Mouse (Mus musculus): ENCODE measurements around the gene Glyr1. TPM values are rescaled to one million over a fixed set of nuclear protein-coding genes. Genes with fewer than 3 reads are reported as not detected.

Gene Glyr1
- total and polyA plus RNA-seq, 3 experiments = 44.8 to 103 (median 68.7) TPM

- peak overlapping the region; percentile 75 for H3K27ac ChIP-seq (ENCODE audit: control insufficient read depth, low read depth, low read length)
- no peaks in the 10 kb centered on the region for H3K27me3 ChIP-seq (ENCODE audit: control insufficient read depth in 1 of 2, insufficient read depth in 2 of 2, low read length in 2 of 2)
- DNase-seq (ENCODE audit: low read depth, low spot score) = peak; percentile 66
- no peak overlapping the region for H3K9ac ChIP-seq (ENCODE audit: control insufficient read depth, low read depth, low read length, poor library complexity, severe bottlenecking)
- peaks cover 21 to 41% of the 10 kb centered on the region in 2 experiments for H3K36me3 ChIP-seq (ENCODE audit: control insufficient read depth in 1 of 2, insufficient read depth in 2 of 2, low read length in 2 of 2)
- H3K9me3 ChIP-seq (replicated peaks; ENCODE audit: insufficient read depth, low read length) = no peaks in the 10 kb centered on the region
- no peak for TF ChIP-seq CHD1 (IDR thresholded peaks at IDR 0.05; ENCODE audit: low read depth, low read length)
- peak; percentile 56 for TF ChIP-seq SIN3A (IDR thresholded peaks at IDR 0.05; ENCODE audit: low read length)
- TF ChIP-seq GATA1 (IDR thresholded peaks at IDR 0.05; ENCODE audit: low read depth, low read length) = peak; percentile 78
- TF ChIP-seq ZNF384 (IDR thresholded peaks at IDR 0.05; ENCODE audit: low read depth, low read length) = peak; percentile 96
- peak; percentile 79 to 86 for TF ChIP-seq EP300 (IDR thresholded peaks at IDR 0.05; ENCODE audit: low read depth in 1 of 2, low read length in 2 of 2)
- TF ChIP-seq MAX (IDR thresholded peaks at IDR 0.05; ENCODE audit: low read length) = no peak
- TF ChIP-seq JUND (IDR thresholded peaks at IDR 0.05; ENCODE audit: low read depth, low read length) = 0 out of 2 replicates have a peak, but pooled peaks have one; percentile 42
- peak; percentile 49; the same call in 1 of the 2 replicates for TF ChIP-seq TCF12 (IDR thresholded peaks at IDR 0.05; ENCODE audit: low read depth, low read length)
- peak; percentile 51; the same call in 1 of the 2 replicates for TF ChIP-seq ETS1 (IDR thresholded peaks at IDR 0.05; ENCODE audit: low read depth, low read length)
- TF ChIP-seq BHLHE40 (IDR thresholded peaks at IDR 0.05; ENCODE audit: borderline replicate concordance, low read depth, low read length) = no peak
- 0 out of 2 replicates have a peak, but pooled peaks have one; percentile 20 for TF ChIP-seq TAL1 (IDR thresholded peaks at IDR 0.05; ENCODE audit: low read length)
- peak; percentile 49 for TF ChIP-seq RCOR1 (IDR thresholded peaks at IDR 0.05; ENCODE audit: low read depth, low read length)
- H3K4me3 ChIP-seq (ENCODE audit: control insufficient read depth in 1 of 2, insufficient read depth in 1 of 2, low read depth in 2 of 2, low read length in 2 of 2) = no peak overlapping the region
- peaks cover 2% of the 10 kb centered on the region; the same call in 1 of the 2 replicates for H3K79me2 ChIP-seq (ENCODE audit: control insufficient read depth, insufficient read depth, low read length, poor library complexity)
- peaks cover 0 to 10% of the 10 kb centered on the region in 2 experiments; a peak in 2 of 4 replicates for H3K4me1 ChIP-seq (ENCODE audit: control insufficient read depth in 1 of 2, insufficient read depth in 2 of 2, low read length in 2 of 2)
Observed at GRCm38 (mm10) chr16:5063472-5063871, 13.8 kb upstream of the Glyr1 start.

GRCm38 (mm10) chr16:5058114-5058513 is 8.5 kb upstream of the Glyr1 start:
- peaks cover 2% of the 10 kb centered on the region; the same call in 1 of the 2 replicates for H3K79me2 ChIP-seq (ENCODE audit: control insufficient read depth, insufficient read depth, low read length, poor library complexity)
- H3K9me3 ChIP-seq (replicated peaks; ENCODE audit: insufficient read depth, low read length) = no peaks in the 10 kb centered on the region
- peaks cover 0 to 3% of the 10 kb centered on the region in 2 experiments; a peak in 2 of 4 replicates for H3K4me1 ChIP-seq (ENCODE audit: control insufficient read depth in 1 of 2, insufficient read depth in 2 of 2, low read length in 2 of 2)
- DNase-seq (ENCODE audit: low read depth, low spot score) = peak; percentile 56
- TF ChIP-seq E2F4 (IDR thresholded peaks at IDR 0.05; ENCODE audit: borderline replicate concordance, low read depth, low read length) = no peak
- TF ChIP-seq TAL1 (IDR thresholded peaks at IDR 0.05; ENCODE audit: low read length) = no peak
- peak; percentile 15; the same call in 1 of the 2 replicates for TF ChIP-seq RAD21 (IDR thresholded peaks at IDR 0.05; ENCODE audit: low read depth, low read length)
- TF ChIP-seq CTCF (IDR thresholded peaks at IDR 0.05 in 2 of 3, conservative IDR thresholded peaks at IDR 0.05 in 1 of 3; ENCODE audit: control insufficient read depth in 1 of 3, insufficient read depth in 1 of 3, low read depth in 2 of 3, low read length in 3 of 3, poor library complexity in 1 of 3, severe bottlenecking in 1 of 3) = peak in 2 of 3 experiments; percentile 42 to 43; a peak in 4 of 6 replicates
- peak; percentile 40 for TF ChIP-seq SMC3 (IDR thresholded peaks at IDR 0.05; ENCODE audit: low read depth, low read length)
- peaks cover 16 to 38% of the 10 kb centered on the region in 2 experiments for H3K36me3 ChIP-seq (ENCODE audit: control insufficient read depth in 1 of 2, insufficient read depth in 2 of 2, low read length in 2 of 2)
- H3K27ac ChIP-seq (ENCODE audit: control insufficient read depth, low read depth, low read length) = no peak overlapping the region
- H3K4me3 ChIP-seq (ENCODE audit: control insufficient read depth in 1 of 2, insufficient read depth in 1 of 2, low read depth in 2 of 2, low read length in 2 of 2) = no peak overlapping the region
- H3K9ac ChIP-seq (ENCODE audit: control insufficient read depth, low read depth, low read length, poor library complexity, severe bottlenecking) = no peak overlapping the region
- H3K27me3 ChIP-seq (ENCODE audit: control insufficient read depth in 1 of 2, insufficient read depth in 2 of 2, low read length in 2 of 2) = no peaks in the 10 kb centered on the region
